Mouse (Mus musculus): ENCODE results near the gene Spata18. TPM values are rescaled to one million over a fixed set of nuclear protein-coding genes. Genes with fewer than 3 reads are reported as not detected.

Spata18 gene
- polyA plus RNA-seq, 1 experiment from 2014 or later, result 0.21 TPM

- Histone ChIP-seq H3K4me2 (no peak overlapping the region), H3K27ac (no peak overlapping the region), H3K4me1 (no peaks in the 10 kb centered on the region), H3K9me3 (no peaks in the 10 kb centered on the region), H3K36me3 (no peaks in the 10 kb centered on the region), H3K4me3 (no peak overlapping the region), H3K9ac (no peak overlapping the region), H3K27me3 (no peaks in the 10 kb centered on the region)
- WGBS, result 83% methylated on average over 2 of the region's 2 CpGs
- ATAC-seq (ENCODE audit: insufficient number of reproducible peaks, insufficient read depth, low FRiP score, low TSS enrichment, low read depth), result no peak
Observed at GRCm38 (mm10) chr5:73667877-73668276, 16.7 kb downstream of the Spata18 start.

- H3K9ac ChIP-seq, result no peak overlapping the region
- H3K9me3 ChIP-seq, result no peaks in the 10 kb centered on the region
- no peak for ATAC-seq (ENCODE audit: insufficient number of reproducible peaks, insufficient read depth, low FRiP score, low TSS enrichment, low read depth)
- 47% methylated on average over 26 of the region's 26 CpGs for WGBS
- H3K27me3 ChIP-seq, result no peaks in the 10 kb centered on the region
- no peaks in the 10 kb centered on the region for H3K36me3 ChIP-seq
- H3K4me3 ChIP-seq, result no peak overlapping the region
- H3K27ac ChIP-seq, result no peak overlapping the region
- H3K4me1 ChIP-seq, result no peaks in the 10 kb centered on the region
- H3K4me2 ChIP-seq, result no peak overlapping the region; the same call in 1 of the 2 replicates
Observed at GRCm38 (mm10) chr5:73669386-73669785, 18.2 kb downstream of the Spata18 start.

- no peaks in the 10 kb centered on the region for H3K4me1 ChIP-seq
- no peak overlapping the region for H3K4me2 ChIP-seq
- H3K9me3 ChIP-seq, result no peaks in the 10 kb centered on the region
- no peak for ATAC-seq (ENCODE audit: insufficient number of reproducible peaks, insufficient read depth, low FRiP score, low TSS enrichment, low read depth)
- 87% methylated on average over 3 of the region's 3 CpGs for WGBS
- H3K9ac ChIP-seq, result no peak overlapping the region
- no peak overlapping the region for H3K27ac ChIP-seq
- H3K4me3 ChIP-seq, result no peak overlapping the region
- H3K27me3 ChIP-seq, result no peaks in the 10 kb centered on the region
- no peaks in the 10 kb centered on the region for H3K36me3 ChIP-seq
Observed at GRCm38 (mm10) chr5:73675604-73676003, 24.4 kb downstream of the Spata18 start.

- no peak overlapping the region for H3K9ac ChIP-seq
- no peaks in the 10 kb centered on the region for H3K4me1 ChIP-seq
- no peaks in the 10 kb centered on the region for H3K27me3 ChIP-seq
- 53% methylated on average over 13 of the region's 13 CpGs for WGBS
- no peak overlapping the region for H3K4me2 ChIP-seq
- no peak overlapping the region for H3K27ac ChIP-seq
- H3K36me3 ChIP-seq, result no peaks in the 10 kb centered on the region
- ATAC-seq (ENCODE audit: insufficient number of reproducible peaks, insufficient read depth, low FRiP score, low TSS enrichment, low read depth), result no peak
- H3K9me3 ChIP-seq, result no peaks in the 10 kb centered on the region
- H3K4me3 ChIP-seq, result no peak overlapping the region
Observed at GRCm38 (mm10) chr5:73676626-73677025, 25.4 kb downstream of the Spata18 start.

GRCm38 (mm10) chr5:73683221-73683620, 32.0 kb downstream of the Spata18 start:
- peaks cover 10% of the 10 kb centered on the region for H3K4me1 ChIP-seq
- WGBS, result 74% methylated on average over 6 of the region's 6 CpGs
- H3K27ac ChIP-seq, result no peak overlapping the region
- no peak for ATAC-seq (ENCODE audit: insufficient number of reproducible peaks, insufficient read depth, low FRiP score, low TSS enrichment, low read depth)
- H3K27me3 ChIP-seq, result no peaks in the 10 kb centered on the region
- no peaks in the 10 kb centered on the region for H3K9me3 ChIP-seq
- no peak overlapping the region for H3K4me2 ChIP-seq
- H3K36me3 ChIP-seq, result no peaks in the 10 kb centered on the region
- H3K4me3 ChIP-seq, result no peak overlapping the region
- no peak overlapping the region for H3K9ac ChIP-seq

- ATAC-seq (ENCODE audit: insufficient number of reproducible peaks, insufficient read depth, low FRiP score, low TSS enrichment, low read depth), result no peak
- no peaks in the 10 kb centered on the region for H3K27me3 ChIP-seq
- H3K9ac ChIP-seq, result no peak overlapping the region
- H3K4me1 ChIP-seq, result peaks cover 16% of the 10 kb centered on the region
- H3K36me3 ChIP-seq, result no peaks in the 10 kb centered on the region
- no peak overlapping the region for H3K4me2 ChIP-seq
- 57% methylated on average over 9 of the region's 9 CpGs for WGBS
- H3K4me3 ChIP-seq, result no peak overlapping the region
- H3K9me3 ChIP-seq, result no peaks in the 10 kb centered on the region
- H3K27ac ChIP-seq, result no peak overlapping the region
Observed at GRCm38 (mm10) chr5:73683706-73684409, 32.7 kb downstream of the Spata18 start.

- Histone ChIP-seq H3K36me3 (no peaks in the 10 kb centered on the region), H3K9me3 (no peaks in the 10 kb centered on the region), H3K27me3 (no peaks in the 10 kb centered on the region), H3K9ac (no peak overlapping the region), H3K27ac (no peak overlapping the region), H3K4me2 (no peak overlapping the region), H3K4me1 (peaks cover 16% of the 10 kb centered on the region), H3K4me3 (no peak overlapping the region)
- WGBS, result 19% methylated on average over 4 of the region's 4 CpGs
- ATAC-seq (ENCODE audit: insufficient number of reproducible peaks, insufficient read depth, low FRiP score, low TSS enrichment, low read depth), result no peak
Observed at GRCm38 (mm10) chr5:73686149-73686548, 35.0 kb downstream of the Spata18 start.

- H3K4me1 ChIP-seq, result peaks cover 27% of the 10 kb centered on the region
- no peak for ATAC-seq (ENCODE audit: insufficient number of reproducible peaks, insufficient read depth, low FRiP score, low TSS enrichment, low read depth)
- H3K9me3 ChIP-seq, result no peaks in the 10 kb centered on the region
- no peak overlapping the region for H3K4me2 ChIP-seq
- H3K9ac ChIP-seq, result no peak overlapping the region
- H3K27me3 ChIP-seq, result no peaks in the 10 kb centered on the region
- H3K27ac ChIP-seq, result no peak overlapping the region
- 69% methylated on average over 1 of the region's 1 CpGs for WGBS
- no peaks in the 10 kb centered on the region for H3K36me3 ChIP-seq
- no peak overlapping the region for H3K4me3 ChIP-seq
Observed at GRCm38 (mm10) chr5:73688576-73688975, 37.4 kb downstream of the Spata18 start.

- 59% methylated on average over 2 of the region's 2 CpGs for WGBS
- H3K27me3 ChIP-seq, result no peaks in the 10 kb centered on the region
- no peaks in the 10 kb centered on the region for H3K36me3 ChIP-seq
- H3K4me1 ChIP-seq, result peaks cover 42% of the 10 kb centered on the region
- no peak overlapping the region for H3K4me2 ChIP-seq
- no peak overlapping the region for H3K9ac ChIP-seq
- no peak for ATAC-seq (ENCODE audit: insufficient number of reproducible peaks, insufficient read depth, low FRiP score, low TSS enrichment, low read depth)
- no peak overlapping the region for H3K4me3 ChIP-seq
- no peak overlapping the region for H3K27ac ChIP-seq
- no peaks in the 10 kb centered on the region for H3K9me3 ChIP-seq
Observed at GRCm38 (mm10) chr5:73690146-73690545, 39.0 kb downstream of the Spata18 start.

- Histone ChIP-seq H3K4me1 (peaks cover 38% of the 10 kb centered on the region), H3K27ac (no peak overlapping the region), H3K4me3 (no peak overlapping the region), H3K27me3 (no peaks in the 10 kb centered on the region), H3K36me3 (no peaks in the 10 kb centered on the region), H3K4me2 (no peak overlapping the region), H3K9ac (no peak overlapping the region), H3K9me3 (no peaks in the 10 kb centered on the region)
- ATAC-seq (ENCODE audit: insufficient number of reproducible peaks, insufficient read depth, low FRiP score, low TSS enrichment, low read depth), result no peak
- 36% methylated on average over 15 of the region's 15 CpGs for WGBS
Observed at GRCm38 (mm10) chr5:73691723-73692520, 40.7 kb downstream of the Spata18 start.

GRCm38 (mm10) chr5:73693778-73694177, 42.6 kb downstream of the Spata18 start:
- no peaks in the 10 kb centered on the region for H3K9me3 ChIP-seq
- H3K4me3 ChIP-seq, result no peak overlapping the region
- peak overlapping the region; percentile 51; the same call in 1 of the 2 replicates for H3K27ac ChIP-seq
- 17% methylated on average over 1 of the region's 1 CpGs for WGBS
- ATAC-seq (ENCODE audit: insufficient number of reproducible peaks, insufficient read depth, low FRiP score, low TSS enrichment, low read depth), result no peak
- no peaks in the 10 kb centered on the region for H3K36me3 ChIP-seq
- H3K4me2 ChIP-seq, result no peak overlapping the region
- H3K9ac ChIP-seq, result no peak overlapping the region
- no peaks in the 10 kb centered on the region for H3K27me3 ChIP-seq
- peaks cover 26% of the 10 kb centered on the region for H3K4me1 ChIP-seq

Data from embryonic facial prominence, embryonic 13.5 days (tissue).